Mouse (Mus musculus): ENCODE measurements around the gene Olfr156.
A peak's percentile ranks its signal among the peaks of the same experiment; 100 is the strongest.
"Not testable (repeated sequence)": the region's sequence is repeated elsewhere in the genome, so short reads cannot be mapped to it uniquely, and the experiment has no call there.

Gene Olfr156

DNA sequence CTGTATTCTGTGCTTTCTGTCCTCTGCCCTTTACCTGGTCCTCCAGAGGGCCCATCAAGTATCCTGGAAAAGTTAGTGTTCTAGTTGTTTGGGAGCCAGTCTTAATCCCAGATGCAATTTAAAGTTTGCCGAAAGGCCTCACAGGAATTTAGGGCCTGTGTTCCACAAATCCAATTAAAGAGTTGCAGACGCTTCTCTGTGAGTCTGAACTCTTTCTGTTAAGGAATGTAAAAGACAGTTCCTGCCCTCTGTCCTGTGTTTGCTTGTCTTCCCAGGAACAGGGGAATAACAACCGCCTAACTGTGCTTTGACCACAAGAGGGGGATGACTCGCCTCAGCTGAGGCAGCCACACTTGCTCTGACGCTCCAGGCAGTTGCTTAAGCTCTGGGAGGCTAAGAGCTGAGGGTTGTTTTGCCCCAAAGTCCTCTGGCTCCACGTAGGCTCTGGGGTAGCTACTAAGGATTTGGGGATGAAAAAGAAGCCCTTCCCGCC, at the start of gene Olfr156:
Gene Olfr156, minus strand, starts transcription at position 51 of the 493 bp plus-strand sequence.
- DNase-seq (ENCODE audit: inconsistent ontology term) = peak; percentile 61

DNA sequence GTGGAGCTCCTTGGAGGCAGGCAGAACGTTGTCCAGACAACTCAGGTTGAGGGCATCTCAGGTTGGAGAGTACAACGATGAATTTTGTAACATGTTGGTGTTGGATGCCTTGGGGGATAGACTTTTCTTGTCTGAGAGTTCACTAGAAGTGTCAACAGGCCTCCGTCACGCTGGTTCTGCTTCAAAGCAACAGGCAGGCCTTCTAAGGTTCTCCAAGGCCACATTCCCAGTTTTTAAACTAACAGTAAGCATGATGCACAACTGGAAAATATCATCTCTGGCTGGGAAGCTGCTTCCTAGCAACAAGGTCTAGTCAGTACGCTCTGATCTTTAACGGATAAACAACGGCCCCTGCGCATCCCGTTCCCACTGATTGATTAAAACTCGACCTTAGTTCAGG, 46.1 kb upstream of the Olfr156 start:
- DNase-seq (ENCODE audit: inconsistent ontology term) = no peak

DNA sequence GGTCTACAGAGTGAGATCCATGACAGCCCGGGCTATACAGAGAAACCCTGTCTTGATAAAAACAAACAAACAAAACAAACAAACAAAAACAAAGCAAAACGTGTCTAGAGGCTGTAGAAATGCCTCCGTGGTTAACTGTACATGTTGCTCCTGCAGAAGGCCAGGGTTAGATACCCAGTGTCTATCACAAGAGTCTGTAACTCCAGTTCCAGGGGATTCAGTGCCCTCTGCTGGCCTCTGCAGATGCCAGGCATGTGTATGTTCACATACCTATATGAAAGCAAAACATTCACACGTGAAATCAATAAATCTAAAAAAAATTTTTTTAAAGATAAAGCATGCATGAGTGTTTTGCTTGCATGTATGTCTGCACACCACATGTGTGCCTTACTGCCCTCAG, 39.6 kb upstream of the Olfr156 start:
- DNase-seq (ENCODE audit: inconsistent ontology term) = no peak

DNA sequence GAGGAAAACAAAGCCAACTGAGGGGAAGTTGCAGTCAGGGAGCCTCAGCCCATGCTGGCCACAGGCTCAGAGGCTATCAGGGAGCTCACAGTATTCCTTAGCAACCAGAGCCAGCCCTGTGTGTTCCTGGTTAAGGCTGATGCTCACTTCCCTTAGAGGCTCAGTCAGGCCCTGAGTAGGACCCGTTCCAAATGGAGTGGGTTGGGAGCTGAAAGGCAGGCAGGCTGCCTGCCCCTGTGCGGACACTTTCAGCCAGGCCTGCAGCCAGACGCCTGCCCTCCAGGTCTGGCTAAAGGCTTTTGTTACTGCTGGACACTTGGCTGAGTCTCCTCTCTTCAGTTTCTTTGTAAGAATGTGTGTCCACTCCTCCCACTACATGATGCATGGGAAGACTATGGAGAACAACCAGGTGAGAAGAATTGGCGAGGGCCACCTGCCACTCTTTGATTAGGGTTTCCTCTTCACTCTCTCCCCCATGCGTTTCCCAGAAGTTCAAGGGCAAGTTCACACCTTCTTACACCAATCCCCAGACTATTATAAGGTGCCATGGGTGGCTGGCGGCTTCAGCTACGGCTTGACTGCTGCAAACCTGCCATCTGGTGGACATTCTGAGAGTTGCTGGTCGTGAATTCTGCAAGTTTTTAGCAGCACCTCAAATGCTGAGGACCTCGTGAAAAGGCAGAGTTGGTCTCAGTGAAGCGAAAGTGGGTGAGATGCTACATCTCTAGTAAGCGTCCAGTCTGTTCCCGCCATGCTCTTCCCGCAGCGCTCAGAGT, 37.2 kb upstream of the Olfr156 start:
- peak; percentile 86 for DNase-seq (ENCODE audit: inconsistent ontology term)

DNA sequence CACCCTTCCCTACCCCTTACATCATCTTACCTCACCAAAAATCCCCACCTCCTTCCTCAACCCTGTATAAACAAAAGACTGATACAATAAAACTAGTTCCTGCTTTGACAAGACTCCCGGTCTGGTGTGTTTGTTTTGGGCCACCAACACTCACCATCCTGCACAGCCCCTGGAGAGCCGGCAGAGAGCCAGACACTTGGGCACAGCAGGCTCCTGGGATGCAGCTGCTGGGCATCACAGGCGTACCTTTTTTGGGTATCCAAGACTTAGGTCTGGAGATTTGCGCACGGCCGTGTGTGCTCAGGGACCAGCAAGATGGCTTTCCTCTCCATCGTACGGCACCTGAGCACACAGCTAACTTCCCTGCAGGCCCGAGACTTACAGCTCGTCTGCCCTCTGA, 36.2 kb upstream of the Olfr156 start:
- DNase-seq (ENCODE audit: inconsistent ontology term) = no peak

DNA sequence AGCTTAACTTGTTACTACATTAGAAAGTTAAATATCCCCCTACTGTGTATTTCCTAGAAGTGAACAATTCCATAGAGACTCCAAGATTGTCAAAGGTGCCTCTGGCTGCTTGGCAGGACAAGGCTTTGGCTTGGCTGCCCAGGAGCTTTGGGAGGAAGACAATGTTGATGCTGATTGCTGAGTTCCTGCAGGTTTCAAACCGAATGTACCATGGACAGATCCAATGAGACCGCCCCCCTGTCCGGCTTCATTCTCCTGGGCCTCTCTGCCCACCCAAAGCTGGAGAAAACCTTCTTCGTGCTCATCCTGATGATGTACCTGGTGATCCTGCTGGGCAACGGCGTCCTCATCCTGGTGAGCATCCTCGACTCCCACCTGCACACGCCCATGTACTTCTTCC, 30.4 kb upstream of the Olfr156 start:
- no peak for DNase-seq (ENCODE audit: inconsistent ontology term)

DNA sequence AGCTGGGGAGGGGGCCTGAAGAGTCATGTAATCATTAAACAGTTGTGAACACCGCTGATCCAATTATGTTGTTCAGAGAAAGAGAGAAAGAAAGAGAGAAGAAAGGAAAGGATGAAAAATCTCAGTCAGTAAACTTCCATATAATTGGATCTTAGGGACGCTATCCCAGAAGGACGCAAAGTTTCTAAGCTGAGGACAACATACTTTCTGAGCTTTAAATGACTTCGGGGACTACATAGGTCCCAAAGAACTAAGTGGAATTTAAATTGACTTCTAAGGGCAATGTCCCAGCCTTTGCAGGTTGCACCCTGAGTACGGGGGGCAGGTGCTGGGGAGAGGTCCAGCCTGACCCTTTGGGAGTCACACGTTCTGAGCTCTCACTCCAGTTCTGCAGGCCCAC, 27.6 kb upstream of the Olfr156 start, which contains the start of gene Olfr155:
Gene Olfr155, plus strand, starts transcription at position 301 of the 400 bp plus-strand sequence.
- DNase-seq (ENCODE audit: inconsistent ontology term) = no peak

DNA sequence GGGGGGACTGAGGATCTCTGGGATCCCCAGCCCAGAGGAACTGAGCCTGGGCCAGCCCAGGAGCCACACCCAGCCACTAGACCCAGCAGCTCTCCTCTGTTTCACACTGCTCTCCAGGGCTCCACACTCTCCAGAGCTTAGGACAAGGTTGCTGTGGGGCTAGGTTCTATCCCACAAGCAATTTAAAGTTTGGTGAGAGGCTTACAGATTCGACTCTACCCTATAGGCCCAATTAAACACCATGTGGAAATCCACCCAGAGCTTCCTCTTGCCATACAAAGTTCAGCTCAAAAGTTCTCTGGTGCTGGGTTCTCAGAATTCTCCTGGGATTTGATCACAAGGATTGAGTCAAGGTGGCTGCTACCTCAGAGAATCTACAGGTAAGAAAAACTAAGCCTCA, 16.4 kb upstream of the Olfr156 start, which contains the start of gene Olfr157:
Gene Olfr157, minus strand, starts transcription at position 101 of the 400 bp plus-strand sequence.
- no peak for DNase-seq (ENCODE audit: inconsistent ontology term)

DNA sequence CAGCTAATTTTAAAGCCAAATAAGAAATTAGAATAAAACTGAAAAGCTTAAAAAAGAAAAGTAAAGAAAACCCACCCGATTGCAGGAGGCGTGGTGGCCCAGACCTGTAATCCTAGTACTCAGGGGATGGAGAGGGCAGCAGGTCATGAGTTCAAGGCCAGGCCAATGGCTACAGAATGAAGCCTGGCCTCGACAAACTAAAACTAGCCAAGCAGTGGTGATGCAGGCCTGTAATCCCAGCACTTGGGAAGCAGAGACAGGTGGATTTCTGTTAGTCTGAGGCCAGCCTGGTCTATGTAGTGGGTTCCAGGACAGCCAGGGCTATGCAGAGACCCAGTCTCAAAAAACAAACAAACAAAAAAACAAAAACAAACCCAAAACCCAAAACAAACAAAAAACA, 14.6 kb upstream of the Olfr156 start:
- DNase-seq (ENCODE audit: inconsistent ontology term) = no peak

DNA sequence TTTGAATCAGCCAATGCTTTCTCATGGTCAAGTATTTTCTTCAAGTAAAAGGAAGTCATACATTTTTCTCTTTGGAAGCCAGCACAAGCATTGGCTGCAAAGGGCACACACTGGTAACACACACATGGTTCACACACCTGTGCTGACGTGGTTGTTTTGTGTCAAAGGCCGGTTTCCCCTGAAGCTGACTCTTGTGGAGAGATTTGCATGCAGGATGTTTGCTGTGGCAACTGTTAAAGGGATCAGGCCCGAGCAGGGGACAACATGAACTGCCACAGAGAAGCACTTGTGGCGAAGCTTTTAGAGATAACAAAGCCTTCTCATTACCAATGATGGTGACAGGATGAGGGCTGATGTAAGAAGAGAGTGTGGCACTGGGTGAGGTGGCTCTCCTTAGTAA, 11.1 kb upstream of the Olfr156 start:
- DNase-seq (ENCODE audit: inconsistent ontology term) = no peak

DNA sequence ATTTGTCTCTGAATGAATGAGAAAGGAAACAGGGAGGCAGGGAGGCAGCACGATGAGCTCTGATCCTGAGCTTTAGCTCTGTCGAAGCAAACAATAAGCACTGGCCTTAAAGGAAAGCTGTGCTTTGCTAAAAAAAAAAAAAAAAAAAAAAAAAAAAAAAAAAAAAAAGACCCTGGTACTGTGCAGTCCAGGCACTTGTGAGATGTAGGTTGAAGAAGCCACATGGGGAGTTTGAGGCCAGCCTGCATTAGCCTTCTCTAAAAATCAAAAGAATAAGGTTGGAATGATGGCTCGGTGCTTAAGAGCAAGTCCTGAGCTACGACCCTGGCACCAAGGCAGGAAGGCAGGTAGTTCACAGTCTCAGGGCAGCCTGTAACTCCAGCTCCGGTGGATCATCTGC, 10.1 kb upstream of the Olfr156 start:
- DNase-seq (ENCODE audit: inconsistent ontology term) = no peak

DNA sequence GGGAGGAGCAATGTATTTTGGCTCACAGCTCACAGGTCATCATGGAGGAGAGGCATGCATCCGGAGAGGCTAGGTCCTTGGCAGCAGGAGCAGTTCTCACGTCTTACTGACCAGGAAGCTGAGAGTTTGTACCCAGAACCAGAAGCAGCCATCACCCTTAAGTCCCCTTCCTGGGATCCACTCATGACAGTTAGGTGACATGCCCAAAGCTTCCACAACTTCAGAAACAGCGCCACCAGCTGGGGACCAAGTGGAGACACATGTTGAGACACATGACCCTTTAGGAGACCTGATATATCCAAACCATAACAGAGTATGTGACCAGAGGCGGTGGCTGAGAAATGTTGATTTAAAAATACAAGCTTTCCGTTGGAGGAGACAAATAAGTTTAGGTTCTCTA, 8.3 kb upstream of the Olfr156 start:
- no peak for DNase-seq (ENCODE audit: inconsistent ontology term)

DNA sequence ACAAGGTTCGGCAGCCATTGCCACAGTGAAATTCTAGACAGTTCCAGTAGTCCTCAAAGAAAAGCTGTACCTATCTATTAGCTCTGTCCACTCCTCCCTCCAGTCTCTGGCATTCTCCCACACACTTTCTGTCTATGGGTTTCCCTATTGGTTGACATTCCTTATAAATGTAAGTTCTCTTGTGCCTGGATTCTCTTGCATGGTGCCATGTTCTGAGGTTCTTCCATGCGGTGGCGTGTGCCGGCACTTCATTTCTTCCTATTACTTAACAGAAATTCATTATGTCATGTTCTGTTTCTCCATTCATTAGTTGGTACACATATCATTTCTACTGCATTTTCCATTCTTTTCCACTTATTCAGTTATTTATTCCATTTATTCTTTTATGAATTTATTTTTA, 5.1 kb upstream of the Olfr156 start:
- DNase-seq (ENCODE audit: inconsistent ontology term) = no peak

DNA sequence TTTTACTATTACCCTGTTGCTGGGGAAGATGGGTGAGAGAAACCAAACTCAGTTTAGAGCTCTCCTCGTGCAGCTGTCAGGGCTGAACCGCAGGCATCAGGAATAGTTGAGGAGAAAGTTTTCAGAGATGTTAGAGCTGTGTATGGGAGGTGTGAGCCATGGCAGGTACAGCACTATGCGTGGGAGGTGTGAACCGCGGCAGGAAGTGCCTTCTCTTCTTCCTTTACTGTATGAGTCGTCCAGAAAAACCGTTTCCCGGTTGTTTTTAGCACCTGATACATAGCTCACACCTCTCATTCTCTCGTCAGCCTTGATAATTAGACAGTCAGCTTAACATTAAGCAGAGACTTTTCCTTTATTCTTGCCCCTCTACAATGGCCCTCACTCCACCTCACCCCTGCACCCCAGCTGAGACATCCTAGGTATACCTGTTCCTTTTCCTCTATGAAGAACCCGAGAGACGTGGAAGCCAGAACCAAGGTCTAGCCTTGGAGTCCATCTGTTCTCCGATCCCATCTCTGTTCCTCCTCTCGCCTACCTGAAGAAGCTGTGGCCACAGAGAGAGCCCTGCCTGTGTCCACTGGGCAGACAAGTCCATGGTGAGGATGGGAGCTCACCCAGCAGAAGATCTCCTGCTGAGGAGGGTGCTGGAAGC, 672 bp downstream of the Olfr156 start:
- DNase-seq (ENCODE audit: inconsistent ontology term) = no peak

DNA sequence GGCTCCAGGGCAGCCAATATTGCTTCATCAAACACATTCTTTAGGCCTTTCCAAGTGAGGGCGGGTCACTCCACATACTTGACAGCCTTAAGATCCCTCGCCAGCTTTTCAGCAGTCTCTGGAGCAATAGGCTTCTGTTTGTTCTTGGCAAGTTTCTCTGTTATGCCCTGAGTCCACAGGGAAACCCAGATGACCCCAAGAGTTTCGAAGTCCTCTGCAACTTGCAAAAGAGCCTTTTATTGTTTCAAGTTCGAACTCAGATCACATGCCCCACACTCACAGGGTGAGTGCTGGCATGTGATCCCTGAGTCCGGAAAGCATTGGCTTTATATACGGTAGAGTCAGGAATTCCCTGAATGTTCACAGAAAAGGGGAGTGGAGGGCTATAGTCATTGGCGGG, 24.8 kb downstream of the Olfr156 start:
- DNase-seq (ENCODE audit: inconsistent ontology term) = peak; percentile 9

DNA sequence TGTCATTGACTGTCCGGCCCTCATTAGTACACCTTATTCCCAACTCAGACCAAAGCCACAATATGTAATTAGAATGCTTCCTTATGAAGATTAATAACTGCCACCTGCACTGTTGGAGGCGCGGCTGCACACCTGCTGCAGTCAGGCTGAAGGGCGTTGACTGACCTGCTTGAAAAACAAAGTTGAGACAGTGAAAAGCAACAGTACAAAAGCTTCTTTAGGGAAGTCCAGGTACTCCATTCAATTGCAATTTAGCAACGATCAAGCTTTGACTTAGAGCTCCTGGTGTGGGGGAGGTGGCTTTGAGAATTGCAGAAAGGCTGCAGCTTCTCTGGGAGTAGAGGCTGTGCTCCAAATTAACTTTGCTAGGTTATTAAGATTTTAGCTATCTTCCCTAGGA, 27.9 kb downstream of the Olfr156 start:
- DNase-seq (ENCODE audit: inconsistent ontology term) = not testable (repeated sequence)

DNA sequence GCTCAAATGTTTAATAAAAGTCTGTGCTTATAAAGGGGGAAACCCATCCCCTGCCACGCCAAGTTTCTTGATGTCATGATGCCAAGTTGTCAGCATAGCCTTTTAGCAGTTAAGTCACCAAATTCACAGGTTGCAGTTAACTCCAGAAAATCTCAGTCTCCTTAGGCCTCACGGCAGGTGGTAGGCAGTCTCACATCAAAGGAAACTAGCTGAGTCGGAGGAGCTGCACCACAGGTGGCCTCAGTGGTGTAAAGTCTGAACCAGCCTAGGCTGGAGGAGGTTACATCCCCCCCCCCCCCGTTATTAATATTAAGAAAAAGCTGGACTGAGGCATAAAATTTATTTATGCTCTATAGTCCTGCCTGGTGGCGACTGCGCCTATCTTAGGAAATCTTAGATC, 28.4 kb downstream of the Olfr156 start:
- DNase-seq (ENCODE audit: inconsistent ontology term) = no peak

DNA sequence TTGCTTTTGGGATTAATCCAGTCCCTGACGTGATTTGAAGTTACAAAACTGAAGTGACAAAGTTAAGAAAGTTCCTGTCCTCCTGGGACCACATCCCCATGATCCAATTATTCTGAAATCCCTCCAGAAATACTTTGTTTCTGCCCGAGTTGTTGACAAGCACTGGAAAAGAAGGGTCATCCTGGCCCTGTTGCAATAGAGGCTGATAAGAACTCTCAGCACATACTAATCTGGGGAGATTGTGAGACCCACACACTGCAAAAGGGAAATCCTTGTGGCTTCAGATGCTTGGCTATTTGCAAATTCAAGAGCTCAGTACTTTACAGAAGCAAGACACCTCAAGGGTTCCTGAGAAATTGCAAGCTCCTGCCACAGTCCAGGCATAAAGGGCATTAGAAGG, 51.4 kb downstream of the Olfr156 start:
- DNase-seq (ENCODE audit: inconsistent ontology term) = no peak

DNA sequence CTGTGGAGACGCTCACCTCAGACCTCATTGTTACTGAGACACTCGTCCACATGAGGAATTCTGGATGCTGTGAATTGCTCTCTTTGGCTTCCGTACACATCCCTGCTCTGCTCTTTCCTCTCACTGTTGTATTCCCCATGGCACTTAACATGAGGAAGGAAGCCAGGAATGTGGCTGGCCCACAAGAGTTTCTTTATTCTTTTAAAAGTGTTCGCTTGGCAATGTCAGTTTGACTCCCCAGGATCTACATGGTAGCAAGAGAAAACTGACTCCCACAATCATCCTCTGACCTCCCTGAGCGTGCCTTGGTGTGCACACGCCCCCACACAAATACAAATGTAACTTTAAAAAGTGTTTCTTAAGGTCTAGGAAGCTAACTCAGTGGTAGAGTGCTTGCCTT, 52.1 kb downstream of the Olfr156 start:
- DNase-seq (ENCODE audit: inconsistent ontology term) = peak; percentile 33

DNA sequence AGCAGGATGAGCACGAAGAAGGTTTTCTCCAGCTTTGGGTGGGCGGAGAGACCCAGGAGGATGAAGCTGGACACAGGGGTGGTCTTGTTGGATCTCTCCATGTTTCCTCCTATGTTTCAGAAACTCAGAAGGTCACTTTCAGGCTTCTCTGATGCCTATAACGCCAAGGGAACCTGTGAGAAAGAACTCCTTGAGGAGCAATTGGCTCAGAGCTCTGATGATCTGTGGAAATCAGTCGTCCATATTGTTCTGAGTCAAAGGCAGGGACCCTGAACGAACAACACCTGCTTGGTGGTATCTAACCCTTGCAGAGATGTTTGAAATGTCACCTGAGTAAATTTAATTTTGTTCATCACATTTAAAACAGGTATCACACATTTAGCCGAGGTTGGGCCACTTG, 52.8 kb downstream of the Olfr156 start, which contains the start of gene Olfr159:
Gene Olfr159, minus strand, starts transcription at position 101 of the 400 bp plus-strand sequence.
- no peak for DNase-seq (ENCODE audit: inconsistent ontology term)

All from Muller cell, postnatal 12 days (primary cell).